Mouse (Mus musculus): ENCODE measurements around the gene Gas6.

- TF ChIP-seq POLR2A (IDR thresholded peaks at IDR 0.05; ENCODE audit: low read depth, low read length), result no peak
- TF ChIP-seq CTCF (IDR thresholded peaks at IDR 0.05; ENCODE audit: extremely low read depth, insufficient read length, insufficient replicate concordance, low read depth, low read length), result no peak
Observed at GRCm38 (mm10) chr8:13513556-13514370, 19.5 kb upstream of the Gas6 start.

Data from small intestine, adult 2 months (tissue).